ENCODE assay signal across 29 mouse cellular contexts in genomic region chr14:45615776-45616175, GRCm38 (mm10). TPM values are rescaled to one million over a fixed set of nuclear protein-coding genes. Genes with fewer than 3 reads are reported as not detected.
A peak's percentile ranks its signal among the peaks of the same experiment; 100 is the strongest.
DNase-seq lines count a peak whose midpoint lies in the region; ATAC-seq and TF ChIP-seq lines count a peak whose summit lies in the region.
"Had no signal": no experiment of that assay in that cellular context is flagged by ENCODE, and none has a peak within 500 bp of the region (broad histone marks: within the 10 kb centered on the region; RNA-seq: fewer than 3 reads in every experiment).

No protein-coding gene starts in this region.

- intact Hi-C loops in heart, postnatal 25 days (cut with DNase I): no loop called here

- no peak for DNase-seq in heart, adult 9 months (ENCODE audit: low spot score in 2 of 2)
- DNase-seq in heart, postnatal 25 days (ENCODE audit: low spot score): no peak
- DNase-seq in heart, postnatal 0 days (ENCODE audit: low spot score): no peak
- no peak for DNase-seq in heart, postnatal 4 days
- DNase-seq in ZHBTc4 (ENCODE audit: low read depth, low spot score): peak; percentile 14
- DNase-seq in thymus, adult 18-20 months: no peak
- DNase-seq: adrenal gland, adult 8-10 months; adrenal gland, postnatal 25 days; cerebellum, adult 11-12 months; cerebellum, adult 8-10 months; cerebellum, postnatal 10 days; cerebellum, postnatal 36 days; embryo, embryonic 11 days; gastrocnemius, postnatal 25 days; kidney, adult 11 months; kidney, adult 8-10 months had no signal

- no peaks in the 10 kb centered on the region for H3K9me3 ChIP-seq in heart, embryonic 11.5 days (replicated peaks; ENCODE audit: control insufficient read depth, low read length)
- H3K9me3 ChIP-seq in heart, embryonic 14.5 days (ENCODE audit: control insufficient read depth, low read length): no peaks in the 10 kb centered on the region
- no peaks in the 10 kb centered on the region for H3K9me3 ChIP-seq in heart, postnatal 0 days (replicated peaks; ENCODE audit: control insufficient read depth, low read length)
- H3K9me3 ChIP-seq: embryonic facial prominence, embryonic 10.5 days; embryonic facial prominence, embryonic 13.5 days; forebrain, embryonic 12.5 days; forebrain, embryonic 15.5 days; hindbrain, embryonic 10.5 days; hindbrain, embryonic 13.5 days; intestine, embryonic 15.5 days had no signal

- no peaks in the 10 kb centered on the region for H3K27me3 ChIP-seq in heart, embryonic 11.5 days (ENCODE audit: control insufficient read depth, insufficient read depth, low read length)
- no peaks in the 10 kb centered on the region for H3K27me3 ChIP-seq in heart, embryonic 14.5 days (ENCODE audit: control insufficient read depth, insufficient read depth, low read length)
- H3K27me3 ChIP-seq in heart, postnatal 0 days (ENCODE audit: control insufficient read depth, insufficient read depth, low read length): no peaks in the 10 kb centered on the region
- H3K27me3 ChIP-seq: embryonic facial prominence, embryonic 13.5 days; forebrain, embryonic 12.5 days; forebrain, embryonic 15.5 days; hindbrain, embryonic 13.5 days; intestine, embryonic 15.5 days had no signal

- peaks cover 22% of the 10 kb centered on the region for H3K4me1 ChIP-seq in heart, embryonic 11.5 days (ENCODE audit: control insufficient read depth, insufficient read depth, low read length)
- H3K4me1 ChIP-seq in heart, embryonic 14.5 days (ENCODE audit: control insufficient read depth in 2 of 2, insufficient read depth in 2 of 2, low read length in 2 of 2): peaks cover 16 to 38% of the 10 kb centered on the region in 2 experiments
- H3K4me1 ChIP-seq in heart, postnatal 0 days (ENCODE audit: control insufficient read depth, insufficient read depth): no peaks in the 10 kb centered on the region
- H3K4me1 ChIP-seq: embryonic facial prominence, embryonic 10.5 days; hindbrain, embryonic 10.5 days had no signal

- no peak for ATAC-seq in heart, embryonic 11.5 days (replicated peaks; ENCODE audit: insufficient number of reproducible peaks, low FRiP score, low TSS enrichment)
- ATAC-seq in heart, embryonic 14.5 days (ENCODE audit: insufficient number of reproducible peaks, insufficient read depth, low FRiP score, low read depth): no peak
- no peak for ATAC-seq in heart, postnatal 0 days (ENCODE audit: insufficient read depth, low read depth)
- ATAC-seq: activated CD4-positive, CD25-positive, alpha-beta regulatory T cell, adult 4 months; CD4-positive, CD25-positive, alpha-beta regulatory T cell, adult 4 months; forebrain, embryonic 15.5 days; hindbrain, embryonic 16.5 days; intestine, embryonic 15.5 days had no signal

- TF ChIP-seq EP300 in heart, postnatal 0 days (IDR thresholded peaks at IDR 0.05; ENCODE audit: low read depth): no peak

- H3K4me2 ChIP-seq in heart, embryonic 11.5 days: no peak overlapping the region
- no peak overlapping the region for H3K4me2 ChIP-seq in heart, embryonic 14.5 days (ENCODE audit: low read length)
- no peak overlapping the region for H3K4me2 ChIP-seq in heart, postnatal 0 days (ENCODE audit: low read depth, low read length)
- H3K4me2 ChIP-seq: embryonic facial prominence, embryonic 13.5 days; forebrain, embryonic 12.5 days; forebrain, embryonic 15.5 days; hindbrain, embryonic 13.5 days; intestine, embryonic 15.5 days had no signal

- H3K36me3 ChIP-seq in heart, embryonic 11.5 days (ENCODE audit: control insufficient read depth, insufficient read depth, low read length): peaks cover 2% of the 10 kb centered on the region
- peaks cover 46% of the 10 kb centered on the region for H3K36me3 ChIP-seq in heart, embryonic 14.5 days (ENCODE audit: control insufficient read depth, insufficient read depth, low read length)
- H3K36me3 ChIP-seq in heart, postnatal 0 days (replicated peaks; ENCODE audit: control insufficient read depth, insufficient read depth, low read length): peaks cover 28% of the 10 kb centered on the region

- no peak overlapping the region for H3K4me3 ChIP-seq in heart, embryonic 11.5 days (ENCODE audit: low read depth, low read length)
- H3K4me3 ChIP-seq in heart, embryonic 14.5 days (ENCODE audit: control insufficient read depth in 1 of 2, insufficient read depth in 1 of 2, low read depth in 1 of 2, low read length in 2 of 2): no peak overlapping the region
- no peak overlapping the region for H3K4me3 ChIP-seq in heart, postnatal 0 days (ENCODE audit: low read depth, low read length)
- H3K4me3 ChIP-seq: embryonic facial prominence, embryonic 10.5 days; embryonic facial prominence, embryonic 13.5 days; erythroblast, embryonic 14.5 days; forebrain, embryonic 12.5 days; forebrain, embryonic 15.5 days; hindbrain, embryonic 10.5 days; hindbrain, embryonic 13.5 days; intestine, embryonic 15.5 days had no signal

- 51% methylated on average over 2 of the region's 2 CpGs for WGBS in heart, embryonic 11.5 days (ENCODE audit: insufficient replicate concordance)
- WGBS in heart, embryonic 14.5 days: 36% methylated on average over 2 of the region's 2 CpGs
- WGBS in heart, postnatal 0 days: 58% methylated on average over 2 of the region's 2 CpGs

- no peak overlapping the region for H3K9ac ChIP-seq in heart, embryonic 11.5 days (ENCODE audit: low read depth, low read length)
- H3K9ac ChIP-seq in heart, embryonic 14.5 days (ENCODE audit: low read length): 0 out of 2 replicates have a peak overlapping the region, but pooled peaks have one; percentile 30
- no peak overlapping the region for H3K9ac ChIP-seq in heart, postnatal 0 days (replicated peaks; ENCODE audit: low read depth, low read length)
- H3K9ac ChIP-seq: embryonic facial prominence, embryonic 13.5 days; forebrain, embryonic 12.5 days; forebrain, embryonic 15.5 days; hindbrain, embryonic 13.5 days; intestine, embryonic 15.5 days had no signal

- H3K27ac ChIP-seq in heart, embryonic 11.5 days (ENCODE audit: low read depth, low read length): peak overlapping the region; percentile 60
- peak overlapping the region; percentile 48 to 69 for H3K27ac ChIP-seq in heart, embryonic 14.5 days (replicated peaks in 1 of 2; ENCODE audit: control insufficient read depth in 1 of 2, insufficient read depth in 1 of 2, low read depth in 2 of 2, low read length in 2 of 2)
- peak overlapping the region; percentile 56; the same call in 1 of the 2 replicates for H3K27ac ChIP-seq in heart, postnatal 0 days (ENCODE audit: low read depth)
- H3K27ac ChIP-seq: embryonic facial prominence, embryonic 10.5 days; embryonic facial prominence, embryonic 13.5 days; forebrain, embryonic 12.5 days; forebrain, embryonic 15.5 days; hindbrain, embryonic 10.5 days; hindbrain, embryonic 13.5 days; intestine, embryonic 15.5 days had no signal

- TF ChIP-seq CTCF in heart, postnatal 0 days (IDR thresholded peaks at IDR 0.05; ENCODE audit: low read depth): no peak

RNA-seq across cellular contexts. Expression of gene Ddhd1, which starts 42.2 kb away (rescaled TPM):
- polyA plus RNA-seq in heart, embryonic 11.5 days (2014; fragmentation: Nextera tagmentation; extraction: Ambion mirVana): 12.6 and 13.9 TPM in 2 replicates
- 12.7 and 13.8 TPM in 2 replicates for polyA plus RNA-seq in heart, embryonic 14.5 days (2014; fragmentation: Nextera tagmentation; extraction: Ambion mirVana)
- total RNA-seq in heart, postnatal 25 days (2021): 1 to 10 TPM; 8.2 to 8.3 TPM
- 12.0 and 18.6 TPM in 2 replicates for total RNA-seq in heart, postnatal 0 days (2014; rRNA removed; ENCODE audit: low replicate concordance)
- 3.4 and 3.6 TPM in 2 replicates for polyA plus RNA-seq in heart, postnatal 0 days (2015; fragmentation: Nextera tagmentation; extraction: Ambion mirVana)
- 10 to 100 TPM; 17.7 to 19.8 TPM for total RNA-seq in heart, postnatal 4 days (2021)
